Mouse (Mus musculus) embryonic facial prominence, embryonic 11.5 days (tissue): ENCODE data around the gene Rhot1. TPM values are rescaled to one million over a fixed set of nuclear protein-coding genes. Genes with fewer than 3 reads are reported as not detected.
"Not testable (repeated sequence)": the region's sequence is repeated elsewhere in the genome, so short reads cannot be mapped to it uniquely, and the experiment has no call there.

Experiments used
- ATAC-seq: fragments of 200-750 bp; cut with Nextera tagmentation; replicated peaks from 2 replicates; pipeline ENCODE4 v1.8.0; 2017; ENCODE audit warnings: low read depth; ENCODE audit not compliant: insufficient number of reproducible peaks, low FRiP score, low TSS enrichment
- DNase-seq: peaks from one replicate; pipeline ENCODE4 v3.0.0-alpha.2; 2015; ENCODE audit warnings: low spot score
- H3K27ac ChIP-seq: fragments of 300-500 bp; sonication (generic); replicated peaks from 2 replicates; pipeline ENCODE4 v1.5.1; 2014; ENCODE audit warnings: mild to moderate bottlenecking, low read depth, low read length, control low read depth
- H3K27me3 ChIP-seq: fragments of 300-500 bp; sonication (generic); 2 replicates; pipeline ENCODE4 v1.6.1; 2014; ENCODE audit warnings: mild to moderate bottlenecking, low read length, moderate library complexity, mixed read lengths; ENCODE audit not compliant: control insufficient read depth, insufficient read depth
- H3K36me3 ChIP-seq: fragments of 300-500 bp; sonication (generic); replicated peaks from 2 replicates; pipeline ENCODE4 v1.6.1; 2014; ENCODE audit warnings: low read depth, mild to moderate bottlenecking, low read length, moderate library complexity, mixed read lengths; ENCODE audit not compliant: control insufficient read depth, insufficient read depth
- H3K4me1 ChIP-seq: fragments of 300-500 bp; sonication (generic); 2 replicates; pipeline ENCODE4 v1.6.1; 2014; ENCODE audit warnings: low read length, mixed read lengths; ENCODE audit not compliant: control insufficient read depth, insufficient read depth
- H3K4me2 ChIP-seq: fragments of 300-500 bp; sonication (generic); 2 replicates; pipeline ENCODE4 v1.6.1; 2014; ENCODE audit warnings: low read depth, mild to moderate bottlenecking, control low read depth, low read length, moderate library complexity
- H3K4me3 ChIP-seq: fragments of 300-500 bp; sonication (generic); 2 replicates; pipeline ENCODE4 v1.5.1; 2014; ENCODE audit warnings: low read depth, low read length, control low read depth
- H3K9ac ChIP-seq: fragments of 300-500 bp; sonication (generic); replicated peaks from 2 replicates; pipeline ENCODE4 v1.6.1; 2014; ENCODE audit warnings: mild to moderate bottlenecking, control low read depth, low read length
- H3K9me3 ChIP-seq: fragments of 300-500 bp; sonication (generic); replicated peaks from 2 replicates; pipeline ENCODE4 v1.6.1; 2016; ENCODE audit warnings: mild to moderate bottlenecking, low read length, inconsistent platforms, mixed read lengths; ENCODE audit not compliant: control insufficient read depth
- WGBS: fragments of 180-500 bp; shearing (Covaris S2); extraction: QIAGEN DNeasy Blood & Tissue Kit; methylation state at CpG from one replicate; pipeline ENCODE4 v1.1.7; 2014; 5-methylcytosine and 5-hydroxymethylcytosine counted together
- polyA plus RNA-seq: library from polyadenylated mRNA; unstranded; fragments of >200 nt; fragmentation: Nextera tagmentation; extraction: Ambion mirVana; gene quantifications from 2 replicates; pipeline ENCODE4 v1.2.1, GENCODE M21; 2014

Rhot1 gene
- polyA plus RNA-seq, 1 experiment from 2014 or later: 73.1 TPM

- no peaks in the 10 kb centered on the region for H3K9me3 ChIP-seq
- no peak for ATAC-seq
- DNase-seq: no peak
- no peak overlapping the region for H3K9ac ChIP-seq
- no peak overlapping the region for H3K27ac ChIP-seq
- H3K4me1 ChIP-seq: no peaks in the 10 kb centered on the region
- H3K4me2 ChIP-seq: no peak overlapping the region
- no peak overlapping the region for H3K4me3 ChIP-seq
- H3K27me3 ChIP-seq: no peaks in the 10 kb centered on the region
- H3K36me3 ChIP-seq: no peaks in the 10 kb centered on the region
- 72% methylated on average over 5 of the region's 5 CpGs for WGBS
Measured at GRCm38 (mm10) chr11:80170351-80170750, 38.5 kb upstream of the Rhot1 start.

GRCm38 (mm10) chr11:80171884-80172283 lies 36.9 kb upstream of the Rhot1 start:
- no peak for ATAC-seq
- Histone ChIP-seq H3K9ac (no peak overlapping the region), H3K9me3 (no peaks in the 10 kb centered on the region), H3K27me3 (no peaks in the 10 kb centered on the region), H3K4me2 (no peak overlapping the region), H3K4me3 (no peak overlapping the region), H3K36me3 (no peaks in the 10 kb centered on the region), H3K4me1 (no peaks in the 10 kb centered on the region), H3K27ac (no peak overlapping the region)
- DNase-seq: no peak
- 74% methylated on average over 4 of the region's 4 CpGs for WGBS

- H3K4me2 ChIP-seq: no peak overlapping the region
Measured at GRCm38 (mm10) chr11:80173963-80174670, 34.7 kb upstream of the Rhot1 start.

GRCm38 (mm10) chr11:80176911-80177895 lies 31.6 kb upstream of the Rhot1 start:
- Histone ChIP-seq H3K9me3 (no peaks in the 10 kb centered on the region), H3K4me2 (no peak overlapping the region), H3K36me3 (no peaks in the 10 kb centered on the region), H3K27me3 (no peaks in the 10 kb centered on the region), H3K9ac (no peak overlapping the region), H3K27ac (no peak overlapping the region), H3K4me1 (no peaks in the 10 kb centered on the region), H3K4me3 (no peak overlapping the region)
- DNase-seq: no peak
- WGBS: 73% methylated on average over 11 of the region's 11 CpGs
- no peak for ATAC-seq

More at GRCm38 (mm10) chr11:80173963-80174670, 34.7 kb upstream of the Rhot1 start:
- H3K9me3 ChIP-seq: no peaks in the 10 kb centered on the region
- H3K27ac ChIP-seq: no peak overlapping the region
- H3K4me1 ChIP-seq: no peaks in the 10 kb centered on the region
- ATAC-seq: no peak
- WGBS: 83% methylated on average over 11 of the region's 11 CpGs
- no peak overlapping the region for H3K4me3 ChIP-seq
- no peak overlapping the region for H3K9ac ChIP-seq
- H3K27me3 ChIP-seq: no peaks in the 10 kb centered on the region
- H3K36me3 ChIP-seq: no peaks in the 10 kb centered on the region
- no peak for DNase-seq

GRCm38 (mm10) chr11:80178316-80178715 lies 30.5 kb upstream of the Rhot1 start:
- H3K9ac ChIP-seq: no peak overlapping the region
- H3K4me2 ChIP-seq: no peak overlapping the region
- H3K36me3 ChIP-seq: no peaks in the 10 kb centered on the region
- H3K27me3 ChIP-seq: no peaks in the 10 kb centered on the region
- no peaks in the 10 kb centered on the region for H3K4me1 ChIP-seq
- no peak overlapping the region for H3K4me3 ChIP-seq
- no peak for ATAC-seq
- no peak overlapping the region for H3K27ac ChIP-seq
- 82% methylated on average over 8 of the region's 8 CpGs for WGBS
- no peak for DNase-seq
- no peaks in the 10 kb centered on the region for H3K9me3 ChIP-seq

- DNase-seq (no peak), ATAC-seq (no peak)
- no peak overlapping the region for H3K4me2 ChIP-seq
- H3K9me3 ChIP-seq: no peaks in the 10 kb centered on the region
- no peaks in the 10 kb centered on the region for H3K36me3 ChIP-seq
- H3K27me3 ChIP-seq: no peaks in the 10 kb centered on the region
- H3K4me1 ChIP-seq: no peaks in the 10 kb centered on the region
- no peak overlapping the region for H3K9ac ChIP-seq
- 71% methylated on average over 5 of the region's 5 CpGs for WGBS
- no peak overlapping the region for H3K27ac ChIP-seq
- no peak overlapping the region for H3K4me3 ChIP-seq
Measured at GRCm38 (mm10) chr11:80181021-80181749, 27.6 kb upstream of the Rhot1 start.

- not testable (repeated sequence) for H3K27ac ChIP-seq, H3K36me3 ChIP-seq, H3K4me1 ChIP-seq, H3K27me3 ChIP-seq, ATAC-seq, H3K9me3 ChIP-seq
- DNase-seq: peak; percentile 50
- Histone ChIP-seq H3K9ac (peak overlapping the region; percentile 77), H3K4me3 (peak overlapping the region; percentile 59), H3K4me2 (peak overlapping the region; percentile 72)
- WGBS: 42% methylated on average over 12 of the region's 12 CpGs
Measured at GRCm38 (mm10) chr11:80183054-80183704, 25.6 kb upstream of the Rhot1 start.
